Mouse (Mus musculus) retina, postnatal 1 day (tissue): Measurements from ENCODE around the gene Best1.

Experiments
- DNase-seq: peaks from one replicate; pipeline ENCODE4 v3.0.0-alpha.2; 2012

Gene Best1

DNA sequence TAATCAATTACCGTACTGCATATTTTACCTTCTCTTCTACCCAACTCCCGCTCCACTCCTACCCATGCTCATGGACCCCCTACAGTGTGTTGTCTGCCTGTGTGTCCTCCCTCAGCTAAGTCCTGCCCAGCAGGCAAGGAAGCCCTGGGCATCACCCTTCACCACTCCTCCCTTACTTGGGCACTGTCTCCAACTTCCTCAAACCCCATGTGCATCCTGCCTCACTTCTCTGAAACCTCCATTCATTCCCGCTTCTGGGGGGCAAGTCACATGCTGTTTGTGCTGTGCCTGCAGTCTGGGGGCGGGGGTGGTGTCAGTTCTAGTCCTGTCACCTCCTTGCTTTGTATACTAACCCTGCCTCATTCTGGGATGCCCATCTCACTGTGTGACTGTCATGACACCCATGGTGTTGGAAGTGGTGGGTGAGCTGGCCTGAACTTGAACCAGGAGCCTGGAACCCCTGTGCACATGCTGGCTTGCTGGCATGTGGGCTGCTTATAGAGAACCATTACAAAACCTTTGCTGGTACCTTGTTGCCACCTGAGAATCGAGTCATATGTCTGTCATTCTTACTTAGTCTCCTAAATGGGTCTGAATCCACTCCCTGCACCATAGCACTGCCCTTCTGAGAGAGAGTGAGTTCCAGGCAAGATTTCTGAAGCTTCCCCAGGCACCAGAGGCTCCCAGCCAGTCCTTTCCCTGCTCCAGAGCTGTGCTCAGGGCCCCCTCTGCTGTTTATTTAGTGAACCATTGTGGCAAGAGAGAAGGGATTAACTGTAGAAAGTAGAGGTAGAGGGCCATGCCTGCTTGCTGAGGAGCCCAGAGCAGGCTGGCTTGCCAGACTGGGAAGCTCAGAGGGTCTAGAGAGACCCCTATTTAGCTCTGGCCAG lies 21.2 kb upstream of the Best1 start:
- DNase-seq = peak; percentile 45

DNA sequence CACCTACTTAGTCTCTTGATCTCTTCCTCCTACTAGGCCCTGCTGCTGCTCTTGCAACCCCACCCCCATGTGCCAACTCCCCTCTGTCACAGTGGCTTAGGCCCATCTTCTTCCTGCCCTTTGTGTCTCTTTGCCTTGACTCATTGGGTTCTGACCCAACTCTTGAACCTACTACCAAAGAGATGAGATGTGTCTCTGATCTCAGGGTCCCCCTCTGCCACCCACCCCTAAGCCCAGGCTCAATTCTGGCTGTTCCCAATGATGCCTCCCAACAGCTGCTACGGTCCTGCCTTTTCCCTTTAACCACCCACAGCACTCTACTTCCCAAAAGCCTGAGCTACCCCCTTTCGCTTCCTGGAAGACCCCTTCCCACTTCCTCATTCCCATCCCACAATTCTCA lies 20.5 kb upstream of the Best1 start:
- DNase-seq = no peak

DNA sequence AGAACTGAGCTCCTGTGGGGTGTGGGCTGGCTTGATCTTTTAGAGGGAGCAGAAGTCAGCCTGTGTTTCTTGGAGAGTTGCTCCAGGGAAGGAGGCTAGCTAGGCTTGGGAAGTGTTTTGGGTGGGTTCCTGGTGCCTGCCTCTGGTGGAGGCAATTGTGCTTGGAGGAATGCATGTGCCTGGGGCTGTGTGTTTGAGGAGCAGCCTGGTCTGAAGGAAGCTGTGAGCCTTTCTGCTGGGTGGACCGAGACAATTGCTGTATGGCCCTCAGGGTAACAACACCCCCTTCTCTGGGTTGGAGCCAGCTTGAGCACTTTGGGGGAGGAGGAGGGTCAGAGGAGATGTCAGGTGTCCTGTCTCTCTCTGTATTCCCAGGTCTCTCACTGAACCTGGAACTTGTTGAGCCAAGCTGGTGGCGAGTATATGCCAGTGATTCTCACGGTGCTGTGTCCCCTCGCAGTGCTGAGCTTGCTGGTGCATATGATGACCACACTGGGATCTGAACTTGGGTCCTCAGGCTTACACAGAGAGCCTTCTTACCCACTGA lies 17.9 kb upstream of the Best1 start:
- no peak for DNase-seq

DNA sequence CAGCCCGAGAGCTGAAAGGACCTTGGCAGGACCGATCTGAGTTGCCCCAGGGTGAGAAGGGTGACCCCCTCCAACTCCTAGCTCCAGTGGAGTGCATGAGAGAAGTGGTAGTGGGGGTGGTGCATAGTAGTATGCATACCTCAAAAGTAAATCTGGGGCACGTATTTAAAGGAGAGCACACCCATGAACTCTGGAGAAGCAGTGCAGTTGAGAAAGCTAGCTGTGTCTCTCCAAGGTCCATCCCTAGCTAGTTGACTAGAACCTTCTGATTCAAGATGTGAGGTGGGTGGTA lies 17.0 kb upstream of the Best1 start:
- DNase-seq = no peak

DNA sequence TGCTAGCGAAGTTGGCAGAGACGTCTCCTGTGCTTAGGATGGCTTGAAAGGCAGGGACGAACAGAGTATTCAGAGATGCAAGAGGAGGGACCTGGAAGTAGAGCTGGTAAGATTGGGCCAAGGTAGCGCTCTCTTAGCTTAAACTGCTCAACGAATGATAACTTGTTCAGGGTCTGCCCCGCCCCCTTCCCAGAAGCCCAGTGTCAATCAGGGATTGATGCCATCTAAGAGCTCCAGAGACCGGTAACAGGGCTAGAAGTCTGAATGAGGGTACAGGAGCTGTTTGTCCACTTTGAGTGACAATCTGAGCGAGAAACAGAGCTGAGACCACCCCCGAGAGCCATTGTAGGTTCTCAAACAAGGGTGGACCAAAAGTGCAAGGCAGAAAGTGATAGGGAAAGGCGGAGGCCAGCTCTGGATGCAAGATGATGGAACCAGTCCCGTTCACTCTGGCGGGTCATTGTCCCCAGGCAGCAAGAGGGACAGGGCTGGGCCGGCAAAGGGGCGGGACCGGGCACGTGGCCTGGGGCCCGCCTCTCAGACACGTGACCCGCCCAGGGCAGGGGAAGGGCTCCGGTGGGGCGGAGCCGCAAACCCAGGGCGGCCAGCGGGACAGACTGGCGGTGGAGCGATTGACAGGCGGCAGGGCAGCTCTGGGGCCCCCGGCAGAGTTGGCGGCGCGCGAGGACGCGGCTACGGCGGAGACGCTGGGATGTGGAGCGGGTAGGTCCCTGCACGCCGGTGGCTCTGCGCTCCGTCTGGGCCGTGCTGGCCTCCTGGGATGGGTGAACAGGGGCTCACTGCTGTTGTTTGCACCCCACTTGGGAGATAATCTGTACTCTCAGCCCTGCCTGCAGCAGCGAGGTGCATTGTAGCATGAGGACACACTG lies 16.4 kb upstream of the Best1 start:
- DNase-seq = peak; percentile 92

DNA sequence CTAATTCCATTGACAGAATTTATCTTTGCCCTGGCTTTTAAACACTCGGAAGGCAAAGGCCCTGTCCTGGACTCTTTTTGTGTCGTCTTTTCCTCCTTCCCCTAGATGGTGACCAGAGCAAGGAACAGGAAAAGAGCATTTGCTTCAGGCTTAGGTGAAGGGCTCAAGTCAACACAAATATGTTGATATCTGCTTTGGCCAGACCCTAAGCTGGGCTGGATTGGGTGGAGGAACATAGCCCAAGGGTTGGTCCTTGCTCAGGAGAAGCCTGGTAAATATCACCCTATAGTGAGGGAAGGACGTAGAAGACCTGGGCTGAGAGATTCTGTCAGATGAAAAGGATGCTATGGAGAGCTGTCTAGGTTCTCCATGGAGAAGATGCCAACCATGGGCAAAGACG lies 14.7 kb upstream of the Best1 start:
- DNase-seq = no peak

DNA sequence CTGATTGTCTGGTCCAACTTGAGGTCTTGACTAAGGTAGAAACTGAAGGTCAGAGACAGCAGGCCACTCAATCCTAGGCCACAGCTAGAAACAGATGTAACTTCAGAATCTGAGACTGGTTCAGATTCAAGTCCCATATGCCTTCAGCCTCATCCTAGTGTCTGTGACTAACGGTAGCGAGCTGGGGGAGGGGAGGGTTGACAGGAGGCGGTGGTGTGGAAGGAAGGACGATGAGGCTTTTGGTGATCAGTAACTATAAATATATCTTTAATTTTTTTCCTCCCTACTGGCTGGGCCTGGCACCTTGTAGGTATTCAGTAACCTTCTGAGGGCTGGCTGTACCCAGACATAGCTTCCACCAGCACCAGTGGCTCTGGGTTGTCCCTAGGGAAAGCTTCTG lies 14.0 kb upstream of the Best1 start:
- DNase-seq = no peak

DNA sequence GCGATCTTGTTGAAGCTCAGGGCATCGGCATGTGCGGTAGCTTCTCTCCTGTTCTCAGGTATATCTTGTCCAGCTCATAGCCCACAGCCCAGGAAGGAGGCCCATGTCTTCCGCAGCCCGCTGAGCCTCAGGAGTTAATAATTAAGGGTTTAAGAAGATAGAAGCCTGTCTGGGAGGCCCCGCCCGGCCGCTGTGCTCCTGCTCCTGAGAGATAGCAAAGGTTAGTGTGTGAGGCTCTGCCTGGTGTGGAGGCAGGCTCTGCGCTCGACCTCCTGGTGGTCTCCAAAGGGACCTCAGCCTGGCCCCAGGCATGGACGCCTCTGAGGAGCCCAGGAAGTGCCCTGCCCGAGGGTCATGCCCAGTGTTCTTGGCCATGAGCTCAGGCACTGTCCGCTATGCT lies 13.4 kb upstream of the Best1 start:
- no peak for DNase-seq

DNA sequence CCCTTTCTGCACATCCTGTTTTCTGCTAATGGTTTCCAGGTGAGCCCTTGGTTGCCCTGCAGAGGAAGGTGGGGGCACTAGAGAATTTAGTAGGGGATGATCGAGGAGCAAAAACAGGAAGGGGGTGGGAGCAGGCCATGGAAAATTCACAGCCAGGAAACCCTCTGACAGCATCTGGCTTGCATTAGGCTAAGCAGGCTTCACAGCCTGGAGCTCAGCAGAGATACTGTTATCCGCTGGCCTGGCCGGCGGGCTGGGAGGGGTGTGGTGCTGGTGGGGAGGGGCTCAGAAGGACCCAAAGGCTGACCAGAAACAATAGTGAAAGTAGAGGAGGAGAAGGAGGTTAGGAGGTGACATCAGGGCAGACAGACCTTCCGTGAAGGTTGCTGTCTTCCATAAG lies 12.5 kb upstream of the Best1 start:
- no peak for DNase-seq

DNA sequence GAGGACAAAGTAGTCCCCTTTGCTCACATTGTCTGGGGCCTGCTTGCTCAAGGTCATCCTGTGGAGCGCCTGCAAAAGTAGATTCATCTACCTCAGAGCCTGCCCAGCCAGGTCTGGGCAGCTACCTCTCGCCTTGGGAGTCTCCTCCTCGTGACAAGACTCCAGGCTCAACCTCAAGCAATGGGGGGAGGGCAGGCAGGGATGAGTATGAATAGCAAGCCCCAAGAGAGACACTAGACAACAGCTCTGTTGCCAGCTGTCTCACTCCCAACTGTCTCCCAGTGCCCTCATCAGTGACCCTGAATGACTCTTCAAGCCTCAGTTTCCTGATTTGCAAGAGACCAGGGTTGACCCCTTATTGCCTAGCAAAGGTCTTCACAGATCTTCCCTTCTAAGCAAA lies 11.9 kb upstream of the Best1 start:
- DNase-seq = no peak

DNA sequence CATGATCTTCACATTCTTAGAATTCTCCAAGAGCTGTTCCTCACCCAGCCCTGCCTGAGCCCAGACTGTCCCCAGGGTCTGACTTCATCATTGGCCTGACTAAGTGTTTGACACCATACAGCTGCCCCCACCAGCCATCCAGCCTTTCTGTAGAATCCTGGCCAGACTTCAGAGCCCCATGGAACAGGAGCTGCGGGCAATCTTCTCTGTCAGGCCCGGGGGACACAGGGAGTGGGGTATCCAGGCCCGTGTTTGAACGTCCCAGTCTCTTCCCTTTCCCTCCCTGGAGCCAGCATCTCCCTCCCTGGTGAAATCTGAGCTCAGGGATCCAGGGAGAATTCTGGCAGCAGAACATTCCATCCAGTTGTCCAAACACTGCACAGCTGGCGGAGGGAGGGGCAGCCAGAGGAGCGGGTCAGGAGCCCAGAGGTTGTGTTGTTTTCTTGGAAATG lies 11.4 kb upstream of the Best1 start:
- DNase-seq = no peak

DNA sequence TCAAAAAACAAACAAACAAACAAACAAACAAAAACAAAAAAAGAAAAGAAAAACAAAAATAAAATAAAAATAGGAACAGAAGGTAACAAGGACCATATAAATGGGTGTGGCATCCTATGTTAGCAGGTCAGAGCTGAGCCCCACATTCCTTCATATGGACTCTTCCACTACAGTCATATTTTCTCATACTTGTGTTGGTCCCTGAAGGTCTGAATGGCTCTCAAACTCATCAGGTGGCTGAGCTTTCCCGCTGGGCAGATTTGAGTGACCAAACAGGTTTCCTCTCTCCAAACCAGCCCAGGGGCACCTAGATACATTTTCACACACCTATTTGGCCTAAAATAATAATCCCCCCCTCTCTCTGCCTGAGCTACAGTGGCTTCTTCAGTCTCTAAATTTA lies 10.0 kb upstream of the Best1 start:
- no peak for DNase-seq

DNA sequence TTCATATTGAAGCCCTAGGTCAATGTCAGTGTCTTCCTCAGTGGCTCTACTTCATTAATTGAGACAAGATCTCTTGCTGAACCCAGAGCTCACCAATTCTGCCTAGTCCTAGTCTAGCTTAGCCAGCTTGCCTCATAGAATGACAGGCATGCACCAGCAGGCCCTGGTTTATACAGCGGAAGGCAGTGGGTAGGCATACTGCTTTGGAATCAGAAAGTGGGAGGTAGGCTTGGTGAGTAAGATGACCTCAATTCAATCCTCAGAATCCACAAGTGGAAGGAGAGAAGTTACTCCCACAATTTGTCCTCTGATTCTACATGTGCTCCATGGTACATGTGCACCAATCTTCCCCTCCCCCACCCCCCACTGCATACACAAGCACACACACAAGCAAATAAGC lies 2.3 kb upstream of the Best1 start:
- no peak for DNase-seq

DNA sequence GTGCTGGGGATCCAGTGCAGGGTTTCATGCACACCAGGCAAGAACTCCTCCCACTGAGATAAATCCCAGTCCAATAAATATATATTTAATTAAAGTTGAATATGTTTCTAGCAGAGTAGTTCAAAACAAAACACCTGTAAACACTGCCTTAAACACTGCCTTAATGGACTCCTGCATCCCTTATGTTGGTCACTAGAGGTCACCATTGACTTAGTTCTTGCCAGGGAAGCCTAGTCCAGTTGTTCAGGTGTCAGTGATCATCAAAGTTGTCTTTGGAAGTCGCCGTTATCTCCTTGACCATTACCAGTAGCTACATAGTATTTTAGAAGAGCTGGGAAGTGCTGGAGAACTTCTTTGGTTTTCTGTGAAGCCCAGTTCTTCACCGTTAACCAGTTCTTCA lies 1.1 kb downstream of the Best1 start:
- DNase-seq = peak; percentile 73

DNA sequence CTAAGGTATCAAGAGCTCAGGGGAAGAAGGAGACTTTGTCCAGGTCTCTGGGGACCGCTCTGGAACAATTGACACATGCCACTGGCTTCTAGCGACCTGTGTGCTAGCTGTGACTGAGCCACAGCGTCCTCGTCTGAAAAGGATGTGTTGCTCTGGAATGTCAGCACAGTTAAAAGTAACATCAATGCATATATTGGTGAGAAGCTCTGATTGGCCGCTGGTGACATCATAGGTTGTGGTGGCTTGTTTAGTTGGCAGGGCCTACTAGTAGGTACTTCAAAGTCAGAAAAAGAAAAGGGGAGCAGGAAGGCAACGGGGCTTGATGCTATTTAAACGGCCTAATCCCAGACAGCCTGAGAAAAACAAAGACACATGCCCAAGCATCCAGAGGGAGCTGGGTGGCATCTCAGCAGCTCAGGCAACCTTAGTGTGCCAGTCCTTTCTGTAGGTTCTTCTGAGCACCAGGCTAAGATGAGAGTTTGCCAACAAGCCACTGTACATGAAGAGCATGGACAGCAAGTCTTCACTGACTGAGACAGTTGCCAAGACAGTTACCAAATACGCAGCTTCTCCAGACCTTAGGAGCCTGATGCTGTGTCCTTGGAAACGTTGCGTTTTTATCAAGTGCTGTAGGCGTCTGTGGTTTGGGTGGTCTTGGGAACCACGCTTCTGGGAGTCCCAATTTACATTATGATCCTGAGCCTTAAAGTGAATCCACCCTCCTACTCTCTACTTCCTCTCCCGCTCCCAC lies 2.5 kb downstream of the Best1 start:
- DNase-seq = no peak

DNA sequence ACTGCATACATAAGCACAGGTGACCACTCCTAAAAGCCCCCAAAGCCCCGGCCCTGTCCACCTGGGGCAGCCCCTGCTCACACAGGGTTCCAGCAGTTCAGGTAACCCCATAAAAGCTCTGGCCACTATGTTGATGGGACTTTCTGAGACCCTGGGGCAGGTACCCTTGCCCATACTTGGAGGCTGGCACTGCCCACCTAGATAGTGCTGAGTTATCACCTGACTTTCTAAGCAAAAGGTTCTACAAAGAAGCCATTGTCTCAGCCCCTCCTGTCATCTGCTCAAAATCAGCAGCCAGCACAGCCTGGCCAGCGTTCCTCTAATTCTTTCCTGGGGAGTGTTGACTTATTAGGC lies 3.4 kb downstream of the Best1 start:
- DNase-seq = no peak

DNA sequence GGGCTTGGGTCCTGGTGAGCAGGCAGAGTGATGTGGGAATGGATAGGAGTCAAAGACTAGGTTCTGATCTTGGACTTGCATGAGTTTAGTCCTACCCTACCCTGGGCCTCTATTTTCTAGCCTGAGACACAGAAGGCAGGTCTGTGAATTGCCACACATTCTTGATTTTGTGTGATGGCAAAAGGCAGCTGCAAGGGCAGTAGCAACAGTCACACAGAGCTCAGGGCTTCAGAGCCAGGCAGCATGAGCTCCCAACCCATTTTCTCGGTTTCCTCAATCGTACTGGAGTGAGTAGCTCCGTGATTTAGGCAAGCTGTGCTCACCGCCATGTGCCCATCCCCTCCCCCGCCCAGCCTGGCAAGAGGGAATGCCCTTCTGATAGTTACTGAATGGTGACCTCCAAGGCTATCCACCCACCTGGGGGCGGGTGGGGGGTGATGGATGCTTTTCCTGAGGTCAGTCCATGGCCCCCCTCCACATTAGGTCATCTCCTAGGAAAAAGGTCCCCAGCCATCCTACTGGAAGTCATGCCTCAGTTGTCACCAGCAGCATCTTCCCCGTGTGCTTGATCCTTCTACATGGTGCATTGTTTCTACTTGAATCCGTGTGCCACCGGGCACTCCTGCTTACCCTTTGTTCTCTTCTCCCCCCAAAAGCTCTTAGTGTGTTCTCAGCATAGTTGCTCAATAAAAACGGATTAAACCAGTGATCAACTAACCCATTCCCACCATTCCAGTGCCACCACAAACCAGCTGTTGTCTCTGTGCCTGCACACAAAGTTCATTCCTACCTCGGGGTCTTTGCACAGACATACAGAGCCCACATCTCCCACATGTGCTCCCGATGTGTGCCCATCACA lies 4.0 kb downstream of the Best1 start:
- no peak for DNase-seq

DNA sequence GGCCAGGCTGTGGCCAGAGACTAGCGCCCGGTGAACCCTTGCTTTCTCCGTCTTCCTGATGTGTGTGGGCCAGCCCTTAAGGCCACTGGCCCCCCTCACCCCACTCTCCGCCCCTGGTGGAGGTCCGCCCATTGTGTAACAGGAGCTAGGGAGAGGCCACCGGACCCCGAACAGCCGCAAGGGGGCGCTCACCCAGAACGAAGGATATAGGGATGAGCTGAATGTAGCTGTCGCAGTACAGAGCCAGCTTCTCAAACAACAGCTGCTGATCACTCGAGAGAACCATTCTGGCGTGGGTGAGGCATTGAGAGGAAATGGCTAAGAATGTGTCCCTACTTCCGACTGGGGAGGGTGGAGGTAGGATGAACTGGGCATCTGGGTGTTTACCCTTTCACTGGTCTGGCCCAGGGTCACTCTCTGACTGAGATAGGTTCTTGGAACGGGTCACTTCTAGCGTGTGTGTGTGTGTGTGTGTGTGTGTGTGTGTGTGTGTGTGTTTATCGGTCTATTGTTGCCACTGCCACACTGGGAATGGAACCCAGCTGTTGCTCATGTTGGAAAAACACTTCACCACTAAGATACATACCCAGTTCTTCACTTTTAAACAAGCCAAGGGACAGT lies 8.3 kb downstream of the Best1 start:
- DNase-seq = peak; percentile 95

DNA sequence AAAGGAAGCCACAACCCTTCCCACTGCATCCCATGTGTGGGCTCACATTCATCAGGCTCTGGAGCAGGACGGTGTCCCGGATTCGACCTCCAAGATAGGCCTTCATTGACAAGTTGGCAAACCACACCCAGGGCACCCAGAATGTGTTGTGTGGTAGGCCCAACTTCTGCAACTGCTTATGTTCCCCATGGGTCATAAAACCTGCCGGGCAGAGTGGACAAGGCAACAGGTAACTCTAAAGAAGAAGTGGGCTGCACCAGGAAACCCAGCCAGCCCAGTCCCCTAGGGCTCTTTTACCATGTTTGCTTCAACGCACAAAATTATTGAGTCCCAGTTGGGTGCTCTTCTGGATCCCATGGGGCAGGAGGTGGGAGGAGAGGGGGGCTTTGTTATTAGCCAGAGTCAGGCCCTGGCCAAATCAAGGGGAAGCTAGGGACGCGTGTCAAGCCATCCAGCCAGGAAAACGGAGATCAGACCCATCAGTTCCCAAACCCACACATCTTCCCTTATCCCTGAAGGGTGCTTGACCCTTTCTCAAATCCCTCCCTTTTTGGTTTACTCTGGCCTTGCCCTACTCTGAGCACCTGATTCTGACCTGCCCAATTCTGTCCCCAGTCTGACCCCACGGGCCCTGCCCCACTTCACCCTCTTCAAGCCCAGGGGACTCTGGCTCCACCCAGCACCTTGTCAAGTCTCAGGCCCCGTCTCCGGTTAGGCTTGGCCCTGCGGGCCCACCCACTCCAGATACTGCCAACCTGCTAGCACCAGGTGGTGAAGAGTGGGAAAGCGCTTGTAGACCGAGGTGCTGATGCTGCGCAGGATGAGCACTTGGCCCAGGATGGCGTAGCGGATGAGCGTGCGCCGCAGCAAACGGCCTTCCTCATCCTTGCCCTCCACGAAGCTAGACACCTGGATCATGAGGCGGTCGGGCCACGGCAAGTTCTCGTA lies 9.1 kb downstream of the Best1 start:
- DNase-seq = no peak

DNA sequence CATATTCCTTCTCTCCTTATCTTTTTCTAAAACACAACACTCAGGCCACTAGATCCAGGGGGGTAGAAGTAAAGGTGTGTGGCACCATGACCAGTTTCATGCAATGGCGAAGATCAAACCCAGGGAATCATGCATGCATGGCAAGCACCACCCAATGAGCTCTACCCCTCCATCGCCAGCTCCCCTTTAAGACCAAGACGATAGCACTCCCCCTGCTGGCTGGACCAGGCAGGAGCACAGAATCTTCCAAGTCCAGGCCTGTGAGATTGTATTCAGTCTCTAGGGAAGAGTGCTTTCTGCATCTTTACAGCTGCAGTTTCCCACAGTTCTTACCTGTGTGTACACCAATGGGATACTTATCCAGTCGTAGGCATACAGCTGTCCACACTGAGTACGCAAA lies 10.1 kb downstream of the Best1 start:
- DNase-seq = peak; percentile 87

DNA sequence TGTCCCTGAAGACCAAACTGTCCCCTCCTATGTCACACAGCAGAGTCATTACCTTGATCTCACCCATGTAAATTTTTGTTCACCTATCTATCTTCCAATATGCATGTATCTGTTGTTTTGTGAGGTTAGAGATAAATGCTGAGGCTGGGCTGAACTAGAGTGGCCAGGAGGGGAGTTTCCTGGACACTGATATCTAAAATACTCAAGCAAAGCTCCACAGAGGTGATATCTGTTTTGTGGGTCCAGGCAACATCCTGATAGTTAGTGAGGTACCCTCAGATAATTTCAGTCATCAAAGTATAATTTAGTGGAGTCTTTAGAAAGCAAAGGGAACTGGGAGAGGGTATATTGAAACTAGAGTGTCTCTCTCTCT lies 11.6 kb downstream of the Best1 start:
- no peak for DNase-seq
